16 mouse cellular contexts compared by ENCODE assay signal in genomic region chr5:138979840-138980239, GRCm38 (mm10). TPM values are rescaled to one million over a fixed set of nuclear protein-coding genes. Genes with fewer than 3 reads are reported as not detected.
DNase-seq lines count a peak whose midpoint lies in the region; ATAC-seq and TF ChIP-seq lines count a peak whose summit lies in the region.
"Had no signal": no experiment of that assay in that cellular context is flagged by ENCODE, and none has a peak within 500 bp of the region (broad histone marks: within the 10 kb centered on the region; RNA-seq: fewer than 3 reads in every experiment).

No protein-coding gene starts in this region.

- no peak overlapping the region for H3K9ac ChIP-seq in heart, postnatal 0 days (replicated peaks; ENCODE audit: low read depth, low read length)
- no peak overlapping the region for H3K9ac ChIP-seq in kidney, embryonic 15.5 days
- no peak overlapping the region for H3K9ac ChIP-seq in forebrain, embryonic 11.5 days (ENCODE audit: low read length)
- H3K9ac ChIP-seq: hindbrain, embryonic 12.5 days; limb, embryonic 12.5 days had no signal

- no peaks in the 10 kb centered on the region; the same call in 1 of the 2 replicates for H3K27me3 ChIP-seq in heart, postnatal 0 days (ENCODE audit: control insufficient read depth, insufficient read depth, low read length)
- H3K27me3 ChIP-seq in kidney, embryonic 15.5 days: no peaks in the 10 kb centered on the region
- H3K27me3 ChIP-seq in forebrain, embryonic 11.5 days (ENCODE audit: control insufficient read depth, insufficient read depth, low read length): no peaks in the 10 kb centered on the region
- H3K27me3 ChIP-seq: CH12.LX; hindbrain, embryonic 12.5 days; limb, embryonic 12.5 days had no signal

- no peak overlapping the region for H3K4me3 ChIP-seq in heart, postnatal 0 days (ENCODE audit: low read depth, low read length)
- no peak overlapping the region for H3K4me3 ChIP-seq in kidney, embryonic 15.5 days (replicated peaks)
- no peak overlapping the region for H3K4me3 ChIP-seq in forebrain, embryonic 11.5 days (ENCODE audit: low read depth, low read length)
- H3K4me3 ChIP-seq: hindbrain, embryonic 12.5 days; layer of hippocampus, adult 2 months; limb, embryonic 12.5 days had no signal

- peaks cover 50% of the 10 kb centered on the region for H3K36me3 ChIP-seq in heart, postnatal 0 days (replicated peaks; ENCODE audit: control insufficient read depth, insufficient read depth, low read length)
- H3K36me3 ChIP-seq in kidney, embryonic 15.5 days: peaks cover 54% of the 10 kb centered on the region
- H3K36me3 ChIP-seq in forebrain, embryonic 11.5 days (ENCODE audit: control insufficient read depth, insufficient read depth, low read length): no peaks in the 10 kb centered on the region

- no peak for TF ChIP-seq CTCF in heart, postnatal 0 days (IDR thresholded peaks at IDR 0.05; ENCODE audit: low read depth)

- intact Hi-C loops in heart, postnatal 36 days (cut with DNase I): no loop called here

- H3K9me3 ChIP-seq in heart, postnatal 0 days (replicated peaks; ENCODE audit: control insufficient read depth, low read length): no peaks in the 10 kb centered on the region
- H3K9me3 ChIP-seq in kidney, embryonic 15.5 days (replicated peaks): no peaks in the 10 kb centered on the region
- H3K9me3 ChIP-seq in forebrain, embryonic 11.5 days (ENCODE audit: control insufficient read depth, low read length): no peaks in the 10 kb centered on the region
- H3K9me3 ChIP-seq: hindbrain, embryonic 12.5 days; limb, embryonic 12.5 days had no signal

- TF ChIP-seq EP300 in heart, postnatal 0 days (IDR thresholded peaks at IDR 0.05; ENCODE audit: low read depth): no peak

- DNase-seq in heart, postnatal 0 days (ENCODE audit: low spot score): no peak
- DNase-seq in heart, postnatal 36 days: no peak
- peak; percentile 40 to 43 for DNase-seq in right cerebral cortex, adult 2 months (ENCODE audit: low spot score in 2 of 2)
- DNase-seq in right cerebral cortex, postnatal 4 days: no peak
- peak; percentile 23 to 64 for DNase-seq in lung, postnatal 4 days
- no peak for DNase-seq in cerebellum, adult 9-11 months
- no peak for DNase-seq in forebrain, embryonic 11.5 days (ENCODE audit: low spot score)
- DNase-seq: adrenal gland, postnatal 36 days; cerebellum, adult 18-20 months had no signal

- H3K4me1 ChIP-seq in heart, postnatal 0 days (ENCODE audit: control insufficient read depth, insufficient read depth): peaks cover 6% of the 10 kb centered on the region
- H3K4me1 ChIP-seq in kidney, embryonic 15.5 days: peaks cover 55% of the 10 kb centered on the region
- H3K4me1 ChIP-seq in forebrain, embryonic 11.5 days (replicated peaks; ENCODE audit: control insufficient read depth, insufficient read depth, low read length): no peaks in the 10 kb centered on the region

- 46% methylated on average over 8 of the region's 8 CpGs for WGBS in heart, postnatal 0 days
- WGBS in kidney, embryonic 15.5 days: 64% methylated on average over 8 of the region's 8 CpGs
- WGBS in forebrain, embryonic 11.5 days: 83% methylated on average over 8 of the region's 8 CpGs

- H3K4me2 ChIP-seq in heart, postnatal 0 days (ENCODE audit: low read depth, low read length): no peak overlapping the region
- no peak overlapping the region for H3K4me2 ChIP-seq in kidney, embryonic 15.5 days
- H3K4me2 ChIP-seq in forebrain, embryonic 11.5 days (ENCODE audit: low read depth, low read length, severe bottlenecking): no peak overlapping the region
- H3K4me2 ChIP-seq: hindbrain, embryonic 12.5 days; limb, embryonic 12.5 days had no signal

- ATAC-seq in heart, postnatal 0 days (ENCODE audit: insufficient read depth, low read depth): peak; percentile 31; the same call in 1 of the 2 replicates
- 0 out of 2 replicates have a peak, but pooled peaks have one; percentile 10 for ATAC-seq in kidney, embryonic 15.5 days (replicated peaks; ENCODE audit: low FRiP score)
- ATAC-seq in forebrain, embryonic 11.5 days (replicated peaks; ENCODE audit: low FRiP score): no peak
- ATAC-seq: forebrain, embryonic 14.5 days had no signal

- H3K27ac ChIP-seq in heart, postnatal 0 days (ENCODE audit: low read depth): no peak overlapping the region
- H3K27ac ChIP-seq in kidney, embryonic 15.5 days: peak overlapping the region; percentile 41; the same call in 1 of the 2 replicates
- H3K27ac ChIP-seq in forebrain, embryonic 11.5 days (ENCODE audit: low read depth, low read length): no peak overlapping the region
- H3K27ac ChIP-seq: hindbrain, embryonic 12.5 days; layer of hippocampus, adult 2 months had no signal

RNA-seq across cellular contexts. Expression of gene Pdgfa, which starts 17.3 kb away (rescaled TPM):
- 60.5 and 78.0 TPM in 2 replicates for total RNA-seq in heart, postnatal 0 days (2014; rRNA removed; ENCODE audit: low replicate concordance)
- 47.2 and 49.6 TPM in 2 replicates for polyA plus RNA-seq in heart, postnatal 0 days (2015; fragmentation: Nextera tagmentation; extraction: Ambion mirVana)
- total RNA-seq in heart, postnatal 36 days (2021): 10 to 100 TPM; 18.6 to 24.6 TPM
- 52.9 and 55.7 TPM in 2 replicates for polyA plus RNA-seq in kidney, embryonic 15.5 days (2015; fragmentation: Nextera tagmentation; extraction: Ambion mirVana)
- 8.8 and 9.4 TPM in 2 replicates for polyA plus RNA-seq in forebrain, embryonic 11.5 days (2014; fragmentation: Nextera tagmentation; extraction: Ambion mirVana)
- total RNA-seq: neutrophil, adult 5-6 weeks had no signal

Comparison
In these comparisons a context has a peak if more than half of its experiments do, and no peak if none do; other contexts are left out.
1. DNase-seq: peak in right cerebral cortex, adult 2 months (2 of 2) and lung, postnatal 4 days (2 of 2); none in heart, postnatal 0 days (single experiment), heart, postnatal 36 days (0 of 2), right cerebral cortex, postnatal 4 days (single experiment), cerebellum, adult 9-11 months (single experiment) and forebrain, embryonic 11.5 days (single experiment).